Mouse (Mus musculus) C2C12 (cell line): ENCODE measurements at regions not wholly inside any gene's neighbourhood (a gene's known extent, or its start where the extent isn't known, plus 50 kb on each side); places are given as distances from the start of the nearest gene placed in this dataset.
"Not testable (repeated sequence)": the region's sequence is repeated elsewhere in the genome, so short reads cannot be mapped to it uniquely, and the experiment has no call there.

Experiments
- H3K27me3 ChIP-seq: one replicate; pipeline ENCODE4 v1.6.1; 2011; ENCODE audit not compliant: control insufficient read depth, insufficient read depth, insufficient read length
- H3K36me3 ChIP-seq: one replicate; pipeline ENCODE4 v1.6.1; 2011; ENCODE audit not compliant: control insufficient read depth, insufficient read depth
- H3K4me3 ChIP-seq: one replicate; pipeline ENCODE4 v1.5.1; 2011; ENCODE audit warnings: mild to moderate bottlenecking, control low read depth; ENCODE audit not compliant: poor library complexity, insufficient read depth, severe bottlenecking
- H3K79me2 ChIP-seq: one replicate; pipeline ENCODE4 v1.6.1; 2011; ENCODE audit not compliant: control insufficient read depth, insufficient read depth
- H3K79me3 ChIP-seq: one replicate; pipeline ENCODE4 v1.6.1; 2011; ENCODE audit warnings: low read depth, control low read depth
- H3ac ChIP-seq: one replicate; pipeline ENCODE3; 2011; ENCODE audit warnings: low read depth; ENCODE audit not compliant: control insufficient read depth, insufficient read length
- CEBPB ChIP-seq: IDR thresholded peaks from one replicate; pipeline ENCODE4 v1.6.1; 2011; ENCODE audit warnings: low read depth, mild to moderate bottlenecking, control low read depth, moderate library complexity
- CTCF ChIP-seq: IDR thresholded peaks from one replicate; pipeline ENCODE4 v1.5.1; 2011; ENCODE audit not compliant: control insufficient read depth, insufficient read depth, insufficient read length
- FOSL1 ChIP-seq: IDR thresholded peaks from one replicate; pipeline ENCODE4 v1.8.0; 2011; ENCODE audit warnings: mild to moderate bottlenecking, low read length; ENCODE audit not compliant: poor library complexity, insufficient read depth, severe bottlenecking
- MAX ChIP-seq: IDR thresholded peaks from one replicate; pipeline ENCODE4 v1.6.1; 2011; ENCODE audit warnings: mild to moderate bottlenecking, control low read depth
- MYOD1 ChIP-seq: IDR thresholded peaks from one replicate; pipeline ENCODE4 v1.6.1; 2011; ENCODE audit warnings: low read depth; ENCODE audit not compliant: control insufficient read depth, insufficient read length
- MYOG ChIP-seq: IDR thresholded peaks from one replicate; pipeline ENCODE4 v1.6.1; 2011; ENCODE audit not compliant: control insufficient read depth, insufficient read length; ENCODE audit errors: extremely low read depth
- USF1 ChIP-seq: IDR thresholded peaks from one replicate; pipeline ENCODE4 v1.6.1; 2011; ENCODE audit warnings: low read depth, mild to moderate bottlenecking, control low read depth, moderate library complexity

DNA sequence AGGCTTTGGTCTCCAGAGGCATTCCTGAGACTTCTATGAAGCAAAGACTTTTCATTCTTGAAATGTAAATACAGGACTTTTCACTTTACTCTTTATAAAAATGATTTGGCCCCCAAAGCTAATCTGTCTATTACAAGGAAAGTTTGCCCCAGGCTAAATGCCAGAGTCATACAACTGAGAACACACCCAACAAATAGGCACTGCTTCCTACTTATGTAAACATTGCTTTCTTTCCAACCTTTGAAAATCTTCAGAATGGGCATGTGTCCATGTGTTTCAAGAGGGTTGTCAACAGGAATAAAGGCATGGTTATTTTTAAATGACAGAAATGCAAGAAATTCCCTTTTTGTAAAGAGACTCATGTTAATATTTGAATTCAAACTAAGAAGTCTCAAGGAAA, 248.4 kb downstream of the Lpin1 start:
- H3K79me2 ChIP-seq = no peaks in the 10 kb centered on the region
- H3K4me3 ChIP-seq = no peak overlapping the region
- H3K36me3 ChIP-seq = no peaks in the 10 kb centered on the region
- no peaks in the 10 kb centered on the region for H3K79me3 ChIP-seq
- H3ac ChIP-seq = no peak overlapping the region
- no peaks in the 10 kb centered on the region for H3K27me3 ChIP-seq
- TF ChIP-seq USF1 = no peak
- no peak for TF ChIP-seq CEBPB

DNA sequence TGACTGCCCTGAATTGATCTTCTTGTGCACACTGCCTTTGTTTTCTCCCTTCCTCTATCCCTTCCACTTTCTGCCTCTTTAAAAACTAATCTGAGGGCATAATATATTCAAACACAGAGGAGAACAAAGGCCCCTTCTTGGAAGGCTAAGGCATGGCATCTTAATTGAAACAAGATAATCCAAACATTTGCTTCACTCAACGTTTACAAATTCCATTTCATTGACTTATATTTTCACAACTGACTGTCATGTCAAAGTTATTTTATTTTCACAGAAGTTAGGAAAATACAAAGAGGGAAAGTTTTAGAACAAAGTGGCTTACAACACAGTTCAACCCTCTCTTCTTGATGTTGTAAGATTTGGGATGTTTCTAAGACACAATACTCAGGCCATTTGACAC, 251.9 kb downstream of the Lpin1 start:
- Histone ChIP-seq H3K4me3 (no peak overlapping the region), H3K27me3 (no peaks in the 10 kb centered on the region), H3K36me3 (no peaks in the 10 kb centered on the region), H3K79me3 (no peaks in the 10 kb centered on the region), H3ac (no peak overlapping the region), H3K79me2 (no peaks in the 10 kb centered on the region)
- TF ChIP-seq CEBPB (no peak), MAX (no peak), MYOD1 (no peak), USF1 (no peak), MYOG (no peak), FOSL1 (no peak), CTCF (no peak)

DNA sequence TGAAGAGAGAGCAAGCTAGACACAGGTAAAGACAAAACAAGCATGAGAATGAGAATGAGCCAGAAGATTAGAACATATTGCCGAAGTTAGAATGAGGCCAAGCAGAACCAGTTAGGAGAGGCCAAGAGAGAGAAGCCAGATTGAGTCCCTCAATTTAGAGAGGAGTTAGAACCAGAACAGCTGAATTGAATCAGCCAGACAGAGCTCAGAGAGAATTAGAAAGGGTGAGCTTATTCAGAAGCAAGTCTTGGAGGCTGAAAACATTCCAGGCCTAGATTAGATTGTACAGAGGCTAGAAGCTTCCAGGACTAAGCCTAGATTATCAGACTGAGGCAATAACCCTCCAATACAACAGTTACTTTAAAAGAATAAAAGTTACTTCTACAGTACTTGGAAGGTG, 256.1 kb downstream of the Lpin1 start:
- Histone ChIP-seq H3K36me3 (no peaks in the 10 kb centered on the region), H3ac (no peak overlapping the region), H3K4me3 (no peak overlapping the region), H3K79me3 (no peaks in the 10 kb centered on the region), H3K27me3 (no peaks in the 10 kb centered on the region), H3K79me2 (no peaks in the 10 kb centered on the region)
- no peak for TF ChIP-seq MYOG
- no peak for TF ChIP-seq MYOD1
- no peak for TF ChIP-seq USF1
- no peak for TF ChIP-seq MAX
- no peak for TF ChIP-seq CTCF
- no peak for TF ChIP-seq FOSL1
- no peak for TF ChIP-seq CEBPB

DNA sequence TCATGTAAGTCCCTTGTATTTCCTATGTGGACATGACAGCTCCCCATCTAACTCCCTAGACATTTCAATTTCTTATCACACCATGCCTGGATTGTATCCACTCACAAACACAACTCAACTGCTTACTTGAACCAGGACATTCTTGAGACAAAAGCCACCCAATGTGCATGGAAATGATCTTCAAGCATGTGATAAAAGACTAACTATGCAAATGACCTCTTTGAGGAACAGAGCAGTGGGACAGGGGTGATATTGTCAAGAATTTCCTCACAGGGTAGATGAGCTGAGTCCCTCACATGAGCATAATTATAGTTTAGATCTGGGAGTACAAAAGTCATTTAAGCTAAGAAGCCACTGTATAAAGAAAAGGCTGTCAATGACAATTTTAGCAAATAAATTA, 259.0 kb downstream of the Lpin1 start:
- TF ChIP-seq FOSL1 = no peak
- TF ChIP-seq USF1 = no peak
- no peak for TF ChIP-seq MYOG
- TF ChIP-seq CEBPB = no peak
- no peak for TF ChIP-seq MYOD1
- no peak for TF ChIP-seq CTCF
- no peak for TF ChIP-seq MAX
- no peak overlapping the region for H3ac ChIP-seq
- H3K79me2 ChIP-seq = no peaks in the 10 kb centered on the region

DNA sequence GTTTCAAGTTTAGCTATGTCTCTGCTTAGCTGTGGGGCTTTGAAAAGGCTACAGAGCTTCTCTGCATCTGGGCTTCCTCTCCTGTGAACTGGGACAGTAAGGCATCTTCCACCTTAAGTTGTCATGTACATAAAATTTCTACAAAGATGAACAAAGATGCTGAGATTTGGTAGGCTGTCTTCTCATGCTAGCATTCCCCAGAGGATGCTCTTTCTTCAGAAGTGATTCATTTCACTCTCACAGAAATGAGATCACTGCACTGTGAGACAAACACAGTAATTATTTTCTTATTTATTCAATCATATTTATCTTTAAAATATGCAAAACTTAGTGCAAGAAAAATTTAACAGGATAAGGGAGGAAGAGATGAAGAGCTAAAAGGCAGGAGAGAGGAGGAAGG, 261.5 kb downstream of the Lpin1 start:
- Histone ChIP-seq H3ac (no peak overlapping the region), H3K36me3 (no peaks in the 10 kb centered on the region), H3K4me3 (no peak overlapping the region), H3K27me3 (no peaks in the 10 kb centered on the region), H3K79me2 (no peaks in the 10 kb centered on the region), H3K79me3 (no peaks in the 10 kb centered on the region)
- TF ChIP-seq MAX (no peak), CEBPB (no peak), MYOG (no peak), CTCF (no peak), MYOD1 (no peak), FOSL1 (no peak), USF1 (no peak)

More for the DNA sequence above, 259.0 kb downstream of the Lpin1 start:
- Histone ChIP-seq H3K36me3 (no peaks in the 10 kb centered on the region), H3K79me3 (no peaks in the 10 kb centered on the region), H3K4me3 (no peak overlapping the region), H3K27me3 (no peaks in the 10 kb centered on the region)

DNA sequence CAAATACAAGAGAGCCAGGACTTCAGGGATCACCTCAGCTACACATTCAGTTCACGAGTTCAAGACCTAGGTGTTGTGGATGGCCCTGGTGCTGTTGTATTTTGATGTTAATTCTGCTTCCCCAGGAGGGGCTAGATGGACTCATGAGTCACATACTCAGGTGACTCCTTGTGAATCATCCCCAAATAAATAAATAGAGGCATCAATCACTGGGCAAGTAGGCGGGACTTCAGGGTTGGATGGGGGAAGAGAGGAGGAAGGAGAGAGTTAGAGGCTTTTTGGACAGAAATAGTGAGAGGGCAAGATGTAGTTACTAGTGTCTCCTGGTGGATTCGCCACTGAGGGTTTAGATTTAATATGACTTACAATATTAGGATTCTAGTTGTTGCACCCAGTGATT, 266.7 kb downstream of the Lpin1 start:
- Histone ChIP-seq H3K4me3 (no peak overlapping the region), H3K79me2 (no peaks in the 10 kb centered on the region), H3K27me3 (no peaks in the 10 kb centered on the region), H3K36me3 (no peaks in the 10 kb centered on the region), H3K79me3 (no peaks in the 10 kb centered on the region), H3ac (no peak overlapping the region)
- TF ChIP-seq USF1 = no peak
- no peak for TF ChIP-seq CTCF
- TF ChIP-seq MYOD1 = no peak
- no peak for TF ChIP-seq MAX
- TF ChIP-seq CEBPB = no peak
- TF ChIP-seq FOSL1 = no peak
- TF ChIP-seq MYOG = no peak

- H3ac ChIP-seq, H3K4me3 ChIP-seq, H3K79me3 ChIP-seq, H3K36me3 ChIP-seq, H3K79me2 ChIP-seq, H3K27me3 ChIP-seq: not testable (repeated sequence)
Measured at GRCm38 (mm10) chr12:16342030-16342429, 268.7 kb downstream of the Lpin1 start.
